Mouse (Mus musculus) hindlimb bud, embryonic 11.5 days (tissue): ENCODE results near the gene Gm20481.
"Not testable (repeated sequence)": the region's sequence is repeated elsewhere in the genome, so short reads cannot be mapped to it uniquely, and the experiment has no call there.

Source experiments
- DNase-seq: peaks from one replicate; pipeline ENCODE4 v3.0.0-alpha.2; 2012; ENCODE audit warnings: low read depth, low spot score; ENCODE audit errors: extremely low spot score

Gm20481 gene

DNA sequence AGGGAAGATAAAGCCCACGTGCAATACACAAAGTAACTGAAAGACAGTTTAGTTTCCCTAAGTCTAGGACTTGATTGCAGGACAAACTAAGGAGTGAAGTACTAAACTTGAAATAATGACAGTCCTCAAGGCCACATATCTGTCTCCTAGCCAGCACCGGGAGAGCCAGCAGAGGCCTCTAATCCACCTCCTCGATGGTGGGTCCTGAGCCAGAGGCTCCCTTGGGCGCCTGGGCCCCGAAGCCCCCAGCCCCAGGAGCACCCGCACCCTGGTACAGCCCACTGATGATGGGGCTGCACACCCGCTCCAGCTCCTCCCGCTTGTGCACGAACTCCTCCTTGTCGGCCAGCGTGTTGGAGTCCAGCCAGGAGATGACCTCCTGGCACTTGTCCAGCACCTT lies at the start of gene Gm20481:
Gene Gm20481, plus strand, starts transcription at position 91 of the 400 bp plus-strand sequence.
- DNase-seq, result not testable (repeated sequence)

DNA sequence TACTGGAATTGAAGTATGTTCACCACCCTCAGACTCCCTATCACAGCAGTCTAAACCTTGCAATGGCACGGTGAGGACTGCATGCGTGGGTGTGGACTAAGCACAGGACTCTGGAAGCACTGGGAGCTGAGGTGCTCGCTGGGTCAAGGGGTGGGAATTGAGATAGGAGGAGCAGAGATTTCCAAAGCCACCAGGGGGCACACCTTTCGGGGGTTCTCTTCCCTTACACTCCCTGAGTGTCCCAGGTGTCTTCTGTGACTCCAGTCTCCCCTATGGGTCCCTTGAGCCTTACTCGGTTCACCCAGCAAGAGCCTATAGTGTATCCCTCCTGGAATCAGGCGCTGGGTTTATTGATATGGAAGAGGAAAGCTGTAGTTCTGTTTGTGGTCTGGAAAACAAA lies 46.8 kb upstream of the Gm20481 start:
- no peak for DNase-seq

DNA sequence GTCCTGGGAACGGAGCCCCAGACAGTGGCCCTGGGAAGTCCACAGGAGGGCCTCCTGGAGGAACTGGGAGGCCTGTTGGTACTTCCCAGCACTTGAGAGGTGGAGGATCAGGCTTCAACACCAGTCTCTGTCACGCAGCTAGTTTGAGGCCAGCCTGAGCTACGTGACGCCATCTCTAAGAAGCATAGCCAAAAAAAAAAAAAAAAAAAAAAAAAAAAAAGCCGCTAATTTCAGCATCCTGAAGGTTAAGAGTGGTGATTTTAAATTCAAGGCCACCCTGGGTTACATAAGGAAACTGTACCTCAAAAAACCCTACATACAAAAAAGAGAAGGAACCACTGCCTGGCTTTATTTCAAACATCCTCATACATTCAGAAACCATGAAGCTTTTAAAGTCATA lies 45.5 kb upstream of the Gm20481 start:
- no peak for DNase-seq

DNA sequence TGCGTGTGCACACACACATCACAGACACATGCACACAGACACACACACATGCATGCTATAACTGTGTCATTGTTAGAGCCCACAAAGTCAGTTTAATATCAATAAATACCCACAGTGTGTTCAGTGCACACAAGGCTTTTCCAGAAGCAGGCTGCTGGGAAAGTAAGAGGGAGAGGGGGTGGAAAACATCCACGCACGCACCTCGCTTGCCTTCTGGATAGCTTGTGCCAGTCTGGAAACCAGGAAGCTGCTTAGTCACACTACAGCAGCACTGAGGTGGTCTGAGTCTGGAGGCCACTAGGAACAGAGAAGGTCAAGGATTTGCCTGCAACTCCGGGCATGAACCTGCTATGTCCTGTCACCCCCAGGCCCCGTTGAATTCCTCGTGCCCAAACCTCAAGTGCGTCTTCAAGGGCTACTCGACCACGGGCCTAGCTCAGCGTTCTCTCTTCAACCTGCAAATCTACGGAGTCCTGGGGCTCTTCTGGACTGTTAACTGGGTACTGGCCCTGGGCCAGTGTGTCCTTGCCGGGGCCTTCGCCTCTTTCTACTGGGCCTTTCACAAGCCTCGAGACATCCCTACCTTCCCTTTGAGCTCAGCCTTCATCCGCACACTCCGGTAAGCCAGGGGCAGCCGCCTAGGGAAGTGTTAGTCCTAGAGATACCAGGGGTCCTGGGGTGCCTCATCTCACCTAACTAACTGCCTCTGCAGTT lies 42.2 kb upstream of the Gm20481 start:
- no peak for DNase-seq

DNA sequence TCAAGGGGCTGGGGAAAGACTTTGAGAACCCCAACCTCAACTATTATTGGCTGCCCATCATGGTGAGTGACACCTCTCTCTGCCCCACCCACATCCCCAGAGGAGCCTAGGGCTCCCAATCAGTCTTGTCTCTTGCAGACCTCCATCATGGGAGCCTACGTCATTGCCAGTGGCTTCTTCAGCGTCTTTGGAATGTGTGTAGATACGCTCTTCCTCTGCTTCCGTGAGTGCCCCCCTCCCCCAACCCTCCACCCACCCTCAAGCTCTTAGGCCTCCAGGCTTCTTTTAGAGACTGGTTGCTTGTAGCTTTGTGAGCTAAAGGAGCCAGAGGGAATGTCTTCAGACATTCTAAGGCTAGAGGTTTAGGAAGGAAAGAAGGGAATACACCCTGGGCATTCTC lies 40.9 kb upstream of the Gm20481 start:
- no peak for DNase-seq

DNA sequence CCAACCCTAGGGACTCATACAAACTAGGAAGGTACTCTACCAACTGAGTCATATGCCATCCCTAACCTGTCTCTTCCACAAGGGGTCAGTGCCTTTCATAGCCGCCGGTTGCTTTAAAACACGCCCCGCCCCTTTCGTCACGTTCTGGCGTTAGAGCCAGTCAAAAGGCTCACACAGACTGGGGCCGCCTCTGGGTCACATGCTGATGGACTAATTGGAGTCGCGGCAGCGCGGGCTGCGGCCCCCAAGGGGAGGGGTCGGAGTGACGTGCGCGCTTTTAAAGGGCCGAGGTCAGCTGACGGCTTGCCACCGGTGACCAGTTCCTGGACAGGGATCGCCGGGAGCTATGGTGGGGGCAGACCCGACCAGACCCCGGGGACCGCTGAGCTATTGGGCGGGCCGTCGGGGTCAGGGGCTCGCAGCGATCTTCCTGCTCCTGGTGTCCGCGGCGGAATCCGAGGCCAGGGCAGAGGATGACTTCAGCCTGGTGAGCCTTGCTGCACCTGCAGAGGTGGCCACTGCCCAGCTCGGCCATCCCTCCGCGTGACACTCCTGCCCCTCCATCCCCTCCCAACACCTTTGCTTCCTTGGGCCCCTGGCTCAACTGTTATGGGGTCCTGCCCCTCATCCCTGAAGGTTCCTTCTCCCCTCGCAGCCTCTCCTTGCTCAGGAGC lies 38.5 kb upstream of the Gm20481 start, which contains the start of gene Neu1:
Gene Neu1, plus strand, starts transcription at position 193 of the 674 bp plus-strand sequence.
- peak; percentile 86 for DNase-seq

DNA sequence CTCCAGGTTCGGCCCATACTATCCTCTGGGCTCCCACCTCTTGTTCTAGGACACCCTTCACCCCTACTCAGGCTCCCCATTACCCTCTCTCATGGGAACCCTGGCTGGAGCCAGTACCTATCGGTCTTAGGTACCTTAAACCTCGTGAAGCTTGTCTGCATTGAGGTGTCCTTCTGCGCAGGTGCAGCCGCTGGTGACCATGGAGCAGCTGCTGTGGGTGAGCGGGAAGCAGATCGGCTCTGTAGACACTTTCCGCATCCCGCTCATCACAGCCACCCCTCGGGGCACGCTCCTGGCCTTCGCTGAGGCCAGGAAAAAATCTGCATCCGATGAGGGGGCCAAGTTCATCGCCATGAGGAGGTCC lies 38.0 kb upstream of the Gm20481 start:
- DNase-seq, result no peak

DNA sequence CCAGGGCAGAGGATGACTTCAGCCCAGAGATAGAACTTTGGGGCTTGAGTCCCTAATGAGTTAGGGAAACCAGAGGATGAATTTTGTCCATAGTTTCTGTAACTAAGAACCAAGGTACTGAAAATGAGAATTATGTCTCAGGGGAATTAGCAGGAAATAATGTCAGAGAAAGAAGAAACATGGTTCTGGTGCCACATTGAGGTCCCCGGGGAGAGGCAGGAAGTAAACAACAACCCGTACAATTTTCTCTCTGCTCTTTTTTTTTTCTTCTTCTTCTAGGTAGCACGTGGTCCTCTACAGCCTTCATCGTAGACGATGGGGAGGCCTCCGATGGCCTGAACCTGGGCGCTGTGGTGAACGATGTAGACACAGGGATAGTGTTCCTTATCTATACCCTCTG lies 37.4 kb upstream of the Gm20481 start:
- no peak for DNase-seq

DNA sequence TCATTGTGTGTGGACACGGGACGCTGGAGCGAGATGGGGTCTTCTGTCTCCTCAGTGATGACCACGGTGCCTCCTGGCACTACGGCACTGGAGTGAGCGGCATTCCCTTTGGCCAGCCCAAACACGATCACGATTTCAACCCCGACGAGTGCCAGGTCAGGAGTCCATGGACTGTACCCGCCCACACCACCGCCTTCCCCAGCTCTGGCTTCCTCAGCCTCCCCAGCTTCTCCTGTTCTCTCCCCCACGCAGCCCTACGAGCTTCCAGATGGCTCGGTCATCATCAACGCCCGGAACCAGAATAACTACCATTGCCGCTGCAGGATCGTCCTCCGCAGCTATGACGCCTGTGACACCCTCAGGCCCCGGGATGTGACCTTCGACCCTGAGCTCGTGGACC lies 35.7 kb upstream of the Gm20481 start:
- no peak for DNase-seq

DNA sequence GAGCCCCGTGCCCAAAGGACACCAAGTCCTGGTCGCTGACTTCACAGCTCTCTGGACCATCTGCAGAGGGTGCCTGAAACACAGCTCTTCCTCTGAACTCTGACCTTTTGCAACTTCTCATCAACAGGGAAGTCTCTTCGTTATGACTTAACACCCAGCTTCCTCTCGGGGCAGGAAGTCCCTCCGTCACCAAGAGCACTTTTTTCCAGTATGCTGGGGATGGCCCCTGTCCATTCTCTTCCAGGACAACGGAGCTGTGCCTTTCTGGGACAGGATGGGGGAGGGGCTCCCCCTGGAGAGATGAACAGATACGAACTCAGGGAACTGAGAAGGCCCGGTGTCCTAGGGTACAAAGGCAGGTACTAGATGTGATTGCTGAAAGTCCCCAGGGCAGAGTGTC lies 34.9 kb upstream of the Gm20481 start:
- DNase-seq, result no peak

DNA sequence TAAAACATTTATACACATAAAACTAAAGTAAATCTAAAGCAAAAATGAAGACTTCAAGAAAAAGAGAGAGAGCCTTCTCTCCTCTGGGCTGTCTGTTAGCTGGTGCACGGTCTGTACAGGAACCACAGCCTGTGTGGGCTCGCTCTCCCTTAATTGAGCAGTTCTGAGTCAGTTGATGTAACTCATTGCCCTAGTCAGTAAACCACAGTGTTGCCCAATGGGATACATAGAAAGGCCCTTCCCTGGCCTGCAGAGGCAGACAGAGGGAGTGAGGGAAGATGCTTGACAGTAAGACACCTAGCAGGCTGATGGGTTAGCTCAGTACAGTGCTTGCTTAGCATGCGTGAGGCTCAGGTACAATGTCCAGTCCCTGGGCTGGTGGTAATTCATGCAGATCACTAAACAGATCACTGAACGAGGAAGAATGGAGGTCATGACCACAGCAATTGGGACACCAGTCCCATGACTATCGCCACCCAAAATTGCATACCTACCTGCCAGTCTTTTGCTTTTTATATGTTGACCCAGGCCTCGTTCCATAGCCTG lies 31.7 kb upstream of the Gm20481 start:
- DNase-seq, result no peak

DNA sequence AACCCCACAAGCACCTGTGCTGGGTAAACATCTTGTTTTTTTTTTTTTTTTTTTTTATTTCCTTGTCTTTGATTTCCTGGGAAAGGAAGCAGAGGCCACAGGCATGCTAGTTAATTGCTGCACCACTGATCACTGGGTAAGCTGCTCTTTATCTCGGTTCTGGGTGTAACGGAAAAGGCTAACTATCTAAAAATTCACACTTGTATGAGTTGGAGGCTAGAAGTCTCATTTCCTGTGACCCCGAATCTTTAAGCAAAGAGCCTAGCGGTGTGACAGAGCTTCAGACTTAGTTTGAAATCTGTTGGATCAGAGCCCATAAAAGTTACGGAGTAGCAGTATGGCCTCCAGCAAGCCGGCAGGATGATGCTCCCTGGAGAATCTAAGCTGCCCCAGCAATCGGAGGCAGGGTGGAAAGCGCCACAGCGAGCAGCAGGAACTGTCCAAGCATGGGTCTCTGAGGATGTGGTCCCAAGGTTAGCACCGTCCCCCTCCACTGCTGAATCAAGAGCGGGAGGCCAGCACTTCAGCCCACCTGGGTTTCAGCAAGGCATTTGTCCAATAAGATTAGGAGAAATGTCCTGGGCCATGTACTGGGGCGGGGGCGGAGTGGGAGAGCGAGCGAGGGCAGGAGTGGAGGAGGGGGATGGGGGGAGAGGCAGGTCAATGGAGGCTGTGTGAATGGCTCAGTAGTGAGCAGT lies 28.2 kb upstream of the Gm20481 start:
- DNase-seq, result no peak

DNA sequence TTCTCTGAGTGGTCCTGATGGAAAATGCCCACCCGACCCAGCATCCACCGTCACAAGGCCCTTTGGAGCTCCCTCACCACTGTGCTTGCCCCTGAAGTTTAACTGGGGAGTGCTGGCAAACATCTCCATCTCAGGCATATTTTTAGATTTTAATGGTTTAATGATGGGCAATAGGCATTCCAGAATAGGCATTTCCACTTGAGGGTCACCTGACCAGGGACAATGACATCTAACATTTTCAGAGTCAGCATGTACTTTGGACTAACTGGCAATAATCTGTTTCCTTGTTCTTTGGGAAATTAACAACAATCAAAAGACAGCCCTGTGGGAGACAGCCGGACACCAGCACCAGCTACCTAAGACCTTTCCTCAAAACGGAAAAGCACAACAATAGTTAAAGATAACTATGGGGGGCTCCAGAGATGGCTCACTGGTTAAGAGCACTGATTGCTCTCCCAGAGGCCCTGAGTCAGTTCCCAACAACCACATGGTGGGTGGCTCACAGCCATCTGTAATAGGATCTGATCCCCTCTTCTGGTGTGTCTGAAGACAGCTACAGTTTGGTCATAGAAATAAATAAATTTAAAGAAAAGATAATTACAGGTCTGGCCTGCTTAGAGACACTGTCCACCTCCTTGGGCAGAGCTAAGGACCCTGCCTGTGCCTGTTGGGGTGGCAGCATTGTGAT lies 26.4 kb upstream of the Gm20481 start:
- no peak for DNase-seq

DNA sequence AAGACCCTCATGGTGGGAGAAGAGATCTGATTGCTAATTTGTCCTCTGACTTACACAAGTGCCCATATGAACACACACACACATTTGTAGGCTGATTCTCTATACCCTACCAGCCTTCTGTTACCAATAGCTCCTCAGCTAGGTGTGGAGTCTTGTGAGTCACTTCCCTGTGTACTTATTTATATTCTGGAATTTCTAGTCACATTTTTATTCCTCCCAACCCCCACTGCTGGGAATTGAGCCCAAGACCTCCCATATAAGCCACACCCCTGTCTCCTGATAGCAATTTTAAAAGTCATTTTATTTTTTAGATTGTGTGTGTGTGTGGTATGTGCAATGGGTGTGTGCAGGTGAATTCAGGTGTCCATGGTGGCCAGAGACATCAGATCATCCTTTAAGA lies 25.4 kb upstream of the Gm20481 start:
- DNase-seq, result no peak

DNA sequence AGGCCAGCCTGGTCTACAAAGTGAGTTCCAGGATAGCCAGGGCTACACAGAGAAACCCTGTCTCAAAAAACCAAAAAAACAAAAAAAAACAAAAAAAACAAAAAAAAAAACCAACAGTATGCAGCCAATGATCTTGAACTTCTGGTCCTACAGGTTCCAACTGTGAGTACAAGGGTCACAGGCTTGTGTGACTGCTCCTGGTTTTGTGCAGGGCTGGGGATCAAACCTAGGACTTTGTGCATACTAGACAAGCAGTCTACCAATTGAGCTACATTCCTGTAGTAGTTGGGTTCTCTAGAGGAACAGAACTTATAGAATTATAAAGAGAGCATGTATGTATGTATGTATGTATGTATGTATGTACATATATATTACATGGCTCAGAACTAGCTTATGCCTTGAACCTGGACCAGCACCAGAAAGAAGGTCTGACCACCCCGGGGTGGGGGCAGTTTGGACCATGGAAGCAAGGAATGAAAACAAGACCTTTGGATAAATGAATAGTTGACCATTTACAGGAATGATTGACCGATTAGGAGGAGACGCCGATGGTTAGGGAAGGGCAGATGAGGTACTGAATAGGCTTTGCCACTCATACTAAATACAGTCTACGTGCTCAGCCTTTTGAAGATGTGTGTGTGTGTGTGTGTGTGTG lies 23.1 kb upstream of the Gm20481 start:
- DNase-seq, result no peak

DNA sequence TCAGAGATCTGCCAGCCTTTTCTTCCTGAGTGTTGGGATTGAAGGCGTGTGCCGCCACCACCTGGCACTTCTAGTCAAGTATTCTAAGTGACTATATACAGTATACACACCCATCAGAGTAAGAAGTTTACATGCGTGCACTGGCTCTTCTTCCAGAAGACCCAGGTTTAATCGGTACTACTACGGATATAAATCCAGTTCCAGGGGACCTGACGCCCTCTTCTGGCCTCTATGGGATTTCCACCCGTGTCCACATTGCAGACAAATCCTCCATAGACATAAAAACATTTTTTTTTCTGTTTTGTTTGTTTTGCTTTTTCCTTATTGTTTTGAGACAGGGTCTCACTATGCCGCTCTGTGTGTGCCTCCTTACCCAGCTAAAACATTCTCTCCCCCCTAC lies 22.1 kb upstream of the Gm20481 start:
- DNase-seq, result no peak

DNA sequence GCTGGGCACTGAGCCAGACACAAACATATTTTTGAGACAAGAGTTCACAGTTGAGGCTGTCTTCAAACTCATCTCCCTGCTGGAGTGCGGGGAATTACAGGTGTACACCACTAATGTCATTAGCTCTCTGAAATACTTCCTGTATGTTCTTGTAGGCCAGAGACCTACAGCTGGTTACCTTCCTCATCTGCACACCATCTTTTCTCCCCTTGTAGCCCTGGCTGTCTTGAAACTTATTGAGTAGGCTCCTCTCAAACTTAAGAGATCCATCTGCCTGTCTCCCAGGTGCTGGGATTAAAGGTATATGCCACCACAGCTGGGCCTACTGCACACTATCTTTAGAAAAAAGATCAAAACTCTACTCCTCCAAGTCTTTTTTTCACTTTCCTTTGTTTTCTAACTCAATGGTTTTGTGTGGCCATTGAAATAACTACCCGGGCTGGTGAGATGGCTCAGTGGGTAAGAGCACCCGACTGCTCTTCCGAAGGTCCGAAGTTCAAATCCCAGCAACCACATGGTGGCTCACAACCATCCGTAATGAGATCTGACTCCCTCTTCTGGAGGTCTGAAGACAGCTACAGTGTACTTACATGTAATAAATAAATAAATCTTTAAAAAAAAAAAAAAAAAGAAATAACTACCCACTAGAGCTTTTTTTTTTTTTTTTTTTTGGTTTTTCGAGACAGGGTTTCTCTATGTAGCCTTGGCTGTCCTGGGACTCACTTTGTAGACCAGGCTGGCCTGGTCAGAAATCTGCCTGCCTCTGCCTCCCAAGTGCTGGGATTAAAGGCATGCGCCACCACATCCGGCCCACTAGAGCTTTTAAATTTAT lies 20.8 kb upstream of the Gm20481 start:
- not testable (repeated sequence) for DNase-seq

DNA sequence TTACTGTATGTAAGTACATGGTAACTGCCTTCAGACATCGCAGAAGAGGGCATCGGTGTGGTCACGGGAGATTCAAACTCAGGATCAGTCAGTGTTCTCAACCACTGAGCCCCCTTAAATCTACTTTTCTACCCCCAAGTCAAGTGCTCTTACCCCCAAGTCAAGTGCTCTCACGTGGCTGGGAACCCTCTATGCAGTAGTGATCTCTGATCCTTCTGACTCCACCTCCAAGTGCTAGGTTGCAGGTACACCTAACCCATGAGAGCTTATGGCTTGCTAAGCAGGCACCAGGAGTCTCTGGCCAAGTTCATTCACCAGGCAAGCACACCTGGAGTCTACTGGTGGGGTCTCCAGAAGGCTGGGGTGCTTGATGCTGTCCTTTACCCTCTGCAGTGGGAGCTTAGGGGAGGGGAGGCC lies 20.2 kb upstream of the Gm20481 start:
- DNase-seq, result no peak

DNA sequence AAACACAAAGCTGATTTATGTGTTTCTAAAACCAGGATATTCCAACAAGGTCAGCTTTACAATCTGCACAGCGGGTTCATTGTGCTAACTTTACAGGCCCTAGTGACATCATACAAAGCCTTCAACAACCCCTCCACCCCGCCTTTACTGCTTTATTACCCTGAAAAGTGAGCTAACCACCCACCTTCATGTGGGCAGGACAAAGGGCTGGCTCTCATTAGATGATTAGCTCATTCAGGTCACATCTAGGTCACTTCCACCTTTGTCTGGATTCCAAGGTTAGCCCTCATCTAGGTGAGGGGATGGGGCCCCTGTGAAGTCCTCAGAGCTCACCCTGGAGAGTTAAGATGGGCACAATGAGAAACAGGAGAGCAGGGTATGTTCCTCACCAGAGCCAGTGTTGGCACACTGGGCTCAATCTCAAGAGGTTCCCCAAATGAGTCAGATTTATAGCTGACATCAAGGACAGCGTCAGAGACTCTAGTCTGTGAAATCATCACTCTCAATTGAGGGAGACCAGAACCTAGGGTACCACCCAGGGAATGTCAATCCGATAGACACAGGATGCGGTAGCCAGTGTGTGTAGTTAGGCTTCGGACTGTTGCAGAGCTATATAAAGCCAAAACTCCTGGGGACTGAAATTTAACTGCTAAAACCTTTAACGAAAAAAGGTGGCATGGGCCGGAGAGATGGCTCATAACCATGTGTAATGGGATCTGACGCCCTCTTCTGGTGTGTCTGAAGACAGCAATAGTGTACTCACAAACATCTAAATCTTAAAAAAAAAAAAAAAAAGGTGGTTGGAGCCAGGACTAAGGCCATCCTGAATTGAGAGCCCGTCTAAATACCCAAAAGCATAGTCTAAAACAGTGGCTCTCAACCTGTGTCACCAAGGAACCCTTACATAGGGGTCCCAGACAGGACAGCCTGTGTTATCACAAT lies 18.9 kb upstream of the Gm20481 start:
- DNase-seq, result no peak
